Mouse (Mus musculus) retina, adult 2 months (tissue): ENCODE results near the gene Stk40.
A peak's percentile ranks its signal among the peaks of the same experiment; 100 is the strongest.
"Not testable (repeated sequence)": the region's sequence is repeated elsewhere in the genome, so short reads cannot be mapped to it uniquely, and the experiment has no call there.

ENCODE experiments used
- DNase-seq: peaks from one replicate; pipeline ENCODE4 v3.0.0-alpha.2; 2012; ENCODE audit warnings: low read depth, low spot score

The Stk40 gene

GRCm38 (mm10) chr4:126103590-126104068 lies at the start of gene Stk40:
Gene Stk40, plus strand, starts transcription at chr4:126103957.
- DNase-seq, result peak; percentile 97

- no peak for DNase-seq
These were observed 46.3 kb upstream of the Stk40 start for GRCm38 (mm10) chr4:126057207-126058133.

- peak; percentile 80 for DNase-seq
These were observed 45.4 kb upstream of the Stk40 start, which contains the start of gene Oscp1 for GRCm38 (mm10) chr4:126058134-126058996. Gene Oscp1, plus strand, starts transcription at chr4:126058565.

- DNase-seq, result no peak
These were observed 44.8 kb upstream of the Stk40 start for GRCm38 (mm10) chr4:126058997-126059362.

- DNase-seq, result no peak
These were observed 40.9 kb upstream of the Stk40 start for GRCm38 (mm10) chr4:126062856-126063255.

- DNase-seq, result no peak
These were observed 38.5 kb upstream of the Stk40 start for GRCm38 (mm10) chr4:126065241-126065640.

GRCm38 (mm10) chr4:126067401-126068077 lies 36.2 kb upstream of the Stk40 start:
- no peak for DNase-seq

- no peak for DNase-seq
These were observed 34.9 kb upstream of the Stk40 start for GRCm38 (mm10) chr4:126068842-126069241.

GRCm38 (mm10) chr4:126077833-126078232 lies 25.9 kb upstream of the Stk40 start:
- no peak for DNase-seq

- no peak for DNase-seq
These were observed 24.5 kb upstream of the Stk40 start for GRCm38 (mm10) chr4:126079266-126079665.

GRCm38 (mm10) chr4:126081601-126082000 lies 22.2 kb upstream of the Stk40 start:
- DNase-seq, result no peak

- no peak for DNase-seq
These were observed 20.7 kb upstream of the Stk40 start for GRCm38 (mm10) chr4:126083021-126083420.

- DNase-seq, result no peak
These were observed 19.4 kb upstream of the Stk40 start for GRCm38 (mm10) chr4:126084382-126084781.

GRCm38 (mm10) chr4:126085996-126086576 lies 17.7 kb upstream of the Stk40 start:
- peak; percentile 65 for DNase-seq

- no peak for DNase-seq
These were observed 13.5 kb upstream of the Stk40 start for GRCm38 (mm10) chr4:126090101-126090847.

GRCm38 (mm10) chr4:126090848-126091124 lies 13.0 kb upstream of the Stk40 start:
- no peak for DNase-seq

- DNase-seq, result no peak
These were observed 11.9 kb upstream of the Stk40 start for GRCm38 (mm10) chr4:126091873-126092272.

- DNase-seq, result not testable (repeated sequence)
These were observed 7.9 kb upstream of the Stk40 start for GRCm38 (mm10) chr4:126095622-126096430.

GRCm38 (mm10) chr4:126096464-126097111 lies 7.2 kb upstream of the Stk40 start, which contains the start of gene Lsm10:
Gene Lsm10, plus strand, starts transcription at chr4:126096623.
- DNase-seq, result peak; percentile 71
